Mouse (Mus musculus): ENCODE measurements around the gene Itgb8. TPM values are rescaled to one million over a fixed set of nuclear protein-coding genes. Genes with fewer than 3 reads are reported as not detected.

The Itgb8 gene
- polyA plus RNA-seq, 1 experiment from 2014 or later = 1.7 TPM

GRCm38 (mm10) chr12:119160786-119161185 lies 77.8 kb downstream of the Itgb8 start:
- H3K9ac ChIP-seq (ENCODE audit: low read depth, low read length) = no peak overlapping the region
- no peak overlapping the region for H3K4me2 ChIP-seq (ENCODE audit: low read depth, low read length)
- H3K27ac ChIP-seq (ENCODE audit: low read length) = no peak overlapping the region
- H3K4me1 ChIP-seq (ENCODE audit: control insufficient read depth, insufficient read depth, low read length) = peaks cover 3% of the 10 kb centered on the region
- no peaks in the 10 kb centered on the region for H3K36me3 ChIP-seq (ENCODE audit: control insufficient read depth, insufficient read depth, low read length)
- H3K27me3 ChIP-seq (replicated peaks; ENCODE audit: control insufficient read depth, insufficient read depth, low read length) = no peaks in the 10 kb centered on the region
- ATAC-seq = no peak
- H3K4me3 ChIP-seq (ENCODE audit: low read length) = no peak overlapping the region
- no peaks in the 10 kb centered on the region for H3K9me3 ChIP-seq (ENCODE audit: control insufficient read depth, low read length)

- 55% methylated on average over 4 of the region's 4 CpGs for WGBS
- Histone ChIP-seq H3K27me3 (replicated peaks; ENCODE audit: control insufficient read depth, insufficient read depth, low read length) (no peaks in the 10 kb centered on the region), H3K4me2 (ENCODE audit: low read depth, low read length) (no peak overlapping the region), H3K9me3 (ENCODE audit: control insufficient read depth, low read length) (no peaks in the 10 kb centered on the region), H3K27ac (ENCODE audit: low read length) (no peak overlapping the region), H3K9ac (ENCODE audit: low read depth, low read length) (no peak overlapping the region), H3K36me3 (ENCODE audit: control insufficient read depth, insufficient read depth, low read length) (no peaks in the 10 kb centered on the region), H3K4me3 (ENCODE audit: low read length) (no peak overlapping the region), H3K4me1 (ENCODE audit: control insufficient read depth, insufficient read depth, low read length) (peaks cover 3% of the 10 kb centered on the region)
- ATAC-seq = no peak
Observed at GRCm38 (mm10) chr12:119159254-119159933, 79.2 kb downstream of the Itgb8 start.

- H3K4me1 ChIP-seq (ENCODE audit: control insufficient read depth, insufficient read depth, low read length) = no peaks in the 10 kb centered on the region
- no peak overlapping the region for H3K27ac ChIP-seq (ENCODE audit: low read length)
- no peak overlapping the region for H3K4me2 ChIP-seq (ENCODE audit: low read depth, low read length)
- no peaks in the 10 kb centered on the region for H3K9me3 ChIP-seq (ENCODE audit: control insufficient read depth, low read length)
- H3K9ac ChIP-seq (ENCODE audit: low read depth, low read length) = no peak overlapping the region
- ATAC-seq = no peak
- WGBS = 90% methylated on average over 2 of the region's 2 CpGs
- no peak overlapping the region for H3K4me3 ChIP-seq (ENCODE audit: low read length)
- no peaks in the 10 kb centered on the region for H3K36me3 ChIP-seq (ENCODE audit: control insufficient read depth, insufficient read depth, low read length)
- H3K27me3 ChIP-seq (replicated peaks; ENCODE audit: control insufficient read depth, insufficient read depth, low read length) = no peaks in the 10 kb centered on the region
Observed at GRCm38 (mm10) chr12:119157686-119158085, 80.9 kb downstream of the Itgb8 start.

GRCm38 (mm10) chr12:119157068-119157467 lies 81.5 kb downstream of the Itgb8 start:
- Histone ChIP-seq H3K27me3 (replicated peaks; ENCODE audit: control insufficient read depth, insufficient read depth, low read length) (no peaks in the 10 kb centered on the region), H3K27ac (ENCODE audit: low read length) (no peak overlapping the region), H3K9ac (ENCODE audit: low read depth, low read length) (no peak overlapping the region), H3K9me3 (ENCODE audit: control insufficient read depth, low read length) (no peaks in the 10 kb centered on the region), H3K4me3 (ENCODE audit: low read length) (no peak overlapping the region), H3K4me1 (ENCODE audit: control insufficient read depth, insufficient read depth, low read length) (no peaks in the 10 kb centered on the region), H3K4me2 (ENCODE audit: low read depth, low read length) (no peak overlapping the region), H3K36me3 (ENCODE audit: control insufficient read depth, insufficient read depth, low read length) (no peaks in the 10 kb centered on the region)
- 78% methylated on average over 3 of the region's 3 CpGs for WGBS
- no peak for ATAC-seq

DNA sequence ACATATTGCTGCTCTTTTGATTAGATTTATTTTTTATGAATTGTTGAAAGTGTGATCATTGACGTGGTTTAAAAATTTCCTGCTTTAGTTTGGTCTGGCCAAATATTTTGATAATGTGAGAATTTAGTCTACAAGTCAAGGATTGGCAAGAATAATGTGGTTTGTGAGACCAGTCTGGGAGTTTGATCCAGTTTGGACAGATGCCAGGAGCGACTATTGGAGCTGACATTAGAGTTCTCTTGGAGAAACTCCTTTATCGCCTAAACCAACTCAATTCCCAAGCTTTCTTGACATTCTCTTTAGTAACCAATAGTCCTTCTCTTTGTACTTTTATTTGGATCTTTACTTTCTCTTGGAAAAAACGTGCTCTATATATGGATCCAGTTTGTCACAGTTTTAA lies 83.0 kb downstream of the Itgb8 start:
- Histone ChIP-seq H3K9me3 (ENCODE audit: control insufficient read depth, low read length) (no peaks in the 10 kb centered on the region), H3K27me3 (replicated peaks; ENCODE audit: control insufficient read depth, insufficient read depth, low read length) (no peaks in the 10 kb centered on the region), H3K4me2 (ENCODE audit: low read depth, low read length) (no peak overlapping the region)

GRCm38 (mm10) chr12:119150956-119151355 lies 87.6 kb downstream of the Itgb8 start:
- Histone ChIP-seq H3K27ac (ENCODE audit: low read length) (no peak overlapping the region), H3K9me3 (ENCODE audit: control insufficient read depth, low read length) (no peaks in the 10 kb centered on the region), H3K4me3 (ENCODE audit: low read length) (no peak overlapping the region), H3K9ac (ENCODE audit: low read depth, low read length) (no peak overlapping the region), H3K4me1 (ENCODE audit: control insufficient read depth, insufficient read depth, low read length) (peaks cover 2% of the 10 kb centered on the region; the same call in 1 of the 2 replicates), H3K4me2 (ENCODE audit: low read depth, low read length) (no peak overlapping the region), H3K36me3 (ENCODE audit: control insufficient read depth, insufficient read depth, low read length) (no peaks in the 10 kb centered on the region), H3K27me3 (replicated peaks; ENCODE audit: control insufficient read depth, insufficient read depth, low read length) (no peaks in the 10 kb centered on the region)
- no peak for ATAC-seq
- 91% methylated on average over 2 of the region's 2 CpGs for WGBS

More for the DNA sequence above, 83.0 kb downstream of the Itgb8 start:
- H3K4me1 ChIP-seq (ENCODE audit: control insufficient read depth, insufficient read depth, low read length) = no peaks in the 10 kb centered on the region
- WGBS = 54% methylated on average over 4 of the region's 4 CpGs
- no peaks in the 10 kb centered on the region for H3K36me3 ChIP-seq (ENCODE audit: control insufficient read depth, insufficient read depth, low read length)
- no peak overlapping the region for H3K4me3 ChIP-seq (ENCODE audit: low read length)
- H3K9ac ChIP-seq (ENCODE audit: low read depth, low read length) = no peak overlapping the region
- no peak for ATAC-seq
- no peak overlapping the region for H3K27ac ChIP-seq (ENCODE audit: low read length)

- no peaks in the 10 kb centered on the region for H3K36me3 ChIP-seq (ENCODE audit: control insufficient read depth, insufficient read depth, low read length)
- ATAC-seq = no peak
- H3K4me1 ChIP-seq (ENCODE audit: control insufficient read depth, insufficient read depth, low read length) = peaks cover 2% of the 10 kb centered on the region; the same call in 1 of the 2 replicates
- H3K4me2 ChIP-seq (ENCODE audit: low read depth, low read length) = no peak overlapping the region
- no peak overlapping the region for H3K9ac ChIP-seq (ENCODE audit: low read depth, low read length)
- H3K4me3 ChIP-seq (ENCODE audit: low read length) = no peak overlapping the region
- H3K9me3 ChIP-seq (ENCODE audit: control insufficient read depth, low read length) = no peaks in the 10 kb centered on the region
- no peaks in the 10 kb centered on the region for H3K27me3 ChIP-seq (replicated peaks; ENCODE audit: control insufficient read depth, insufficient read depth, low read length)
- H3K27ac ChIP-seq (ENCODE audit: low read length) = no peak overlapping the region
- 69% methylated on average over 3 of the region's 3 CpGs for WGBS
Observed at GRCm38 (mm10) chr12:119147753-119148152, 90.8 kb downstream of the Itgb8 start.

GRCm38 (mm10) chr12:119146031-119146430 lies 92.6 kb downstream of the Itgb8 start:
- 59% methylated on average over 1 of the region's 1 CpGs for WGBS
- no peak overlapping the region for H3K4me3 ChIP-seq (ENCODE audit: low read length)
- H3K27ac ChIP-seq (ENCODE audit: low read length) = no peak overlapping the region
- H3K4me1 ChIP-seq (ENCODE audit: control insufficient read depth, insufficient read depth, low read length) = peaks cover 2% of the 10 kb centered on the region; the same call in 1 of the 2 replicates
- H3K4me2 ChIP-seq (ENCODE audit: low read depth, low read length) = no peak overlapping the region
- ATAC-seq = no peak; the same call in 1 of the 2 replicates
- no peaks in the 10 kb centered on the region for H3K27me3 ChIP-seq (replicated peaks; ENCODE audit: control insufficient read depth, insufficient read depth, low read length)
- H3K36me3 ChIP-seq (ENCODE audit: control insufficient read depth, insufficient read depth, low read length) = no peaks in the 10 kb centered on the region
- no peak overlapping the region for H3K9ac ChIP-seq (ENCODE audit: low read depth, low read length)
- no peaks in the 10 kb centered on the region for H3K9me3 ChIP-seq (ENCODE audit: control insufficient read depth, low read length)

- WGBS = 61% methylated on average over 1 of the region's 1 CpGs
Observed at GRCm38 (mm10) chr12:119137946-119138345, 100.7 kb downstream of the Itgb8 start.

More at GRCm38 (mm10) chr12:119137946-119138345, 100.7 kb downstream of the Itgb8 start:
- H3K4me2 ChIP-seq (ENCODE audit: low read depth, low read length) = no peak overlapping the region
- H3K4me1 ChIP-seq (ENCODE audit: control insufficient read depth, insufficient read depth, low read length) = no peaks in the 10 kb centered on the region
- ATAC-seq = no peak
- no peak overlapping the region for H3K27ac ChIP-seq (ENCODE audit: low read length)
- no peaks in the 10 kb centered on the region for H3K27me3 ChIP-seq (replicated peaks; ENCODE audit: control insufficient read depth, insufficient read depth, low read length)
- no peak overlapping the region for H3K9ac ChIP-seq (ENCODE audit: low read depth, low read length)
- H3K4me3 ChIP-seq (ENCODE audit: low read length) = no peak overlapping the region
- no peaks in the 10 kb centered on the region for H3K36me3 ChIP-seq (ENCODE audit: control insufficient read depth, insufficient read depth, low read length)
- H3K9me3 ChIP-seq (ENCODE audit: control insufficient read depth, low read length) = no peaks in the 10 kb centered on the region
